ENCODE assay signal across 16 mouse cellular contexts in genomic region chr1:181010171-181010932, GRCm38 (mm10). TPM values are rescaled to one million over a fixed set of nuclear protein-coding genes. Genes with fewer than 3 reads are reported as not detected.
A peak's percentile ranks its signal among the peaks of the same experiment; 100 is the strongest.
DNase-seq lines count a peak whose midpoint lies in the region; ATAC-seq and TF ChIP-seq lines count a peak whose summit lies in the region.
"Had no signal": no experiment of that assay in that cellular context is flagged by ENCODE, and none has a peak within 500 bp of the region (broad histone marks: within the 10 kb centered on the region; RNA-seq: fewer than 3 reads in every experiment).

No protein-coding gene starts in this region.

- H3K9me3 ChIP-seq in heart, embryonic 12.5 days (replicated peaks) = no peaks in the 10 kb centered on the region
- H3K9me3 ChIP-seq in lung, postnatal 0 days (ENCODE audit: low read length) = no peaks in the 10 kb centered on the region
- H3K9me3 ChIP-seq in embryonic facial prominence, embryonic 10.5 days = no peaks in the 10 kb centered on the region
- H3K9me3 ChIP-seq in limb, embryonic 10.5 days (replicated peaks) = no peaks in the 10 kb centered on the region
- H3K9me3 ChIP-seq: G1E; hindbrain, embryonic 15.5 days had no signal

- H3K9ac ChIP-seq in heart, embryonic 12.5 days = no peak overlapping the region
- H3K9ac ChIP-seq in lung, postnatal 0 days (replicated peaks; ENCODE audit: low read depth) = no peak overlapping the region
- H3K9ac ChIP-seq: hindbrain, embryonic 15.5 days had no signal

- H3K36me3 ChIP-seq in heart, embryonic 12.5 days = no peaks in the 10 kb centered on the region
- no peaks in the 10 kb centered on the region for H3K36me3 ChIP-seq in lung, postnatal 0 days (ENCODE audit: insufficient read depth, low read length)
- no peaks in the 10 kb centered on the region for H3K36me3 ChIP-seq in embryonic facial prominence, embryonic 10.5 days (replicated peaks)
- no peaks in the 10 kb centered on the region for H3K36me3 ChIP-seq in limb, embryonic 10.5 days
- H3K36me3 ChIP-seq: G1E; hindbrain, embryonic 15.5 days had no signal

- ATAC-seq in heart, embryonic 12.5 days (ENCODE audit: insufficient number of reproducible peaks, low FRiP score) = peak; percentile 43; the same call in 1 of the 2 replicates
- peak; percentile 40 for ATAC-seq in lung, postnatal 0 days
- ATAC-seq: forebrain, embryonic 14.5 days had no signal

- H3K4me2 ChIP-seq in heart, embryonic 12.5 days = no peak overlapping the region
- H3K4me2 ChIP-seq in lung, postnatal 0 days (replicated peaks; ENCODE audit: low read depth, low read length) = no peak overlapping the region
- H3K4me2 ChIP-seq: hindbrain, embryonic 15.5 days had no signal

- DNase-seq in heart, postnatal 36 days = no peak
- peak; percentile 19 for DNase-seq in lung, postnatal 0 days (ENCODE audit: low spot score)
- DNase-seq in lung, adult 18-20 months = no peak
- DNase-seq in embryonic facial prominence, embryonic 10.5 days (ENCODE audit: low spot score) = no peak
- peak; percentile 24 for DNase-seq in limb, embryonic 10.5 days (ENCODE audit: low spot score)
- no peak for DNase-seq in frontal cortex, adult 2 months (ENCODE audit: extremely low spot score in 1 of 2, low spot score in 1 of 2)
- no peak for DNase-seq in frontal cortex, postnatal 14 days (ENCODE audit: low spot score in 2 of 2)

- H3K27ac ChIP-seq in heart, embryonic 12.5 days (ENCODE audit: poor library complexity, severe bottlenecking) = no peak overlapping the region
- H3K27ac ChIP-seq in lung, postnatal 0 days (ENCODE audit: low read length) = no peak overlapping the region
- peak overlapping the region; percentile 59 for H3K27ac ChIP-seq in embryonic facial prominence, embryonic 10.5 days (replicated peaks)
- H3K27ac ChIP-seq in limb, embryonic 10.5 days = peak overlapping the region; percentile 32; the same call in 1 of the 2 replicates
- H3K27ac ChIP-seq: hindbrain, embryonic 15.5 days had no signal

- H3K27me3 ChIP-seq in heart, embryonic 12.5 days (replicated peaks) = no peaks in the 10 kb centered on the region
- no peaks in the 10 kb centered on the region for H3K27me3 ChIP-seq in lung, postnatal 0 days (replicated peaks; ENCODE audit: insufficient read depth, low read length)
- H3K27me3 ChIP-seq in embryonic facial prominence, embryonic 10.5 days (replicated peaks; ENCODE audit: low read depth, poor library complexity, severe bottlenecking) = peaks cover 8% of the 10 kb centered on the region
- H3K27me3 ChIP-seq in limb, embryonic 10.5 days (ENCODE audit: low read depth, poor library complexity, severe bottlenecking) = no peaks in the 10 kb centered on the region; the same call in 1 of the 2 replicates
- H3K27me3 ChIP-seq: hindbrain, embryonic 15.5 days had no signal

- TF ChIP-seq CTCF in lung, postnatal 0 days (IDR thresholded peaks at IDR 0.05) = no peak

- WGBS in heart, embryonic 12.5 days = 59% methylated on average over 4 of the region's 4 CpGs
- WGBS in lung, postnatal 0 days = 44% methylated on average over 4 of the region's 4 CpGs
- 62% methylated on average over 4 of the region's 4 CpGs for WGBS in embryonic facial prominence, embryonic 10.5 days
- WGBS in limb, embryonic 10.5 days = 64% methylated on average over 4 of the region's 4 CpGs

- TF ChIP-seq EP300 in lung, postnatal 0 days (IDR thresholded peaks at IDR 0.05) = no peak

- H3K4me3 ChIP-seq in heart, embryonic 12.5 days = no peak overlapping the region
- H3K4me3 ChIP-seq in lung, postnatal 0 days (ENCODE audit: low read depth, low read length) = no peak overlapping the region
- no peak overlapping the region for H3K4me3 ChIP-seq in embryonic facial prominence, embryonic 10.5 days
- no peak overlapping the region for H3K4me3 ChIP-seq in limb, embryonic 10.5 days
- H3K4me3 ChIP-seq: hindbrain, embryonic 15.5 days had no signal

- H3K4me1 ChIP-seq in heart, embryonic 12.5 days (replicated peaks) = peaks cover 18% of the 10 kb centered on the region
- peaks cover 5% of the 10 kb centered on the region; the same call in 1 of the 2 replicates for H3K4me1 ChIP-seq in lung, postnatal 0 days (ENCODE audit: insufficient read depth, low read depth, low read length)
- peaks cover 9% of the 10 kb centered on the region; the same call in 1 of the 2 replicates for H3K4me1 ChIP-seq in embryonic facial prominence, embryonic 10.5 days
- peaks cover 13% of the 10 kb centered on the region for H3K4me1 ChIP-seq in limb, embryonic 10.5 days

- intact Hi-C loops in heart, postnatal 36 days (cut with DNase I) = no loop called here

RNA-seq across cellular contexts. Expression of gene Ephx1, which starts 10.4 kb away (rescaled TPM):
- 5.0 and 5.1 TPM in 2 replicates for polyA plus RNA-seq in heart, embryonic 12.5 days (2016; fragmentation: Nextera tagmentation; extraction: Ambion mirVana)
- total RNA-seq in heart, postnatal 36 days (2021) = 10 to 100 TPM; 35.4 to 41.5 TPM
- polyA plus RNA-seq in lung, postnatal 0 days (2015; fragmentation: Nextera tagmentation; extraction: Ambion mirVana) = 29.4 and 35.7 TPM in 2 replicates
- 0.41 and 0.46 TPM in 2 replicates for polyA plus RNA-seq in embryonic facial prominence, embryonic 10.5 days (2016; fragmentation: Nextera tagmentation; extraction: Ambion mirVana)
- 0.87 and 1.4 TPM in 2 replicates for polyA plus RNA-seq in limb, embryonic 10.5 days (2016; fragmentation: Nextera tagmentation; extraction: Ambion mirVana)
- 29.8 and 34.6 TPM in 2 replicates for polyA plus RNA-seq in frontal cortex, adult 2 months (2012; rRNA removed)
- total RNA-seq: G1E; megakaryocyte-erythroid progenitor cell, adult 5-6 weeks had no signal
- polyA plus RNA-seq: G1E had no signal

RNA-seq across cellular contexts. Expression of gene 9130409I23Rik, which starts 40.7 kb away (rescaled TPM):
- polyA plus RNA-seq in heart, embryonic 12.5 days (2016; fragmentation: Nextera tagmentation; extraction: Ambion mirVana) = not detected in 2 replicates
- not detected for total RNA-seq in heart, postnatal 36 days (2021)
- polyA plus RNA-seq in lung, postnatal 0 days (2015; fragmentation: Nextera tagmentation; extraction: Ambion mirVana) = not detected in 2 replicates
- polyA plus RNA-seq in embryonic facial prominence, embryonic 10.5 days (2016; fragmentation: Nextera tagmentation; extraction: Ambion mirVana) = not detected in 2 replicates
- polyA plus RNA-seq in limb, embryonic 10.5 days (2016; fragmentation: Nextera tagmentation; extraction: Ambion mirVana) = not detected in 2 replicates
- not detected in 2 replicates for polyA plus RNA-seq in frontal cortex, adult 2 months (2012; rRNA removed)
- total RNA-seq: adrenal gland, adult 18-20 months; left cerebral cortex, postnatal 14 days; megakaryocyte-erythroid progenitor cell, adult 5-6 weeks; neutrophil, adult 5-6 weeks had no signal
- polyA plus RNA-seq: cortical plate, adult 2 months; forebrain, embryonic 14.5 days; G1E; hindbrain, embryonic 15.5 days had no signal

Comparison
In these comparisons a context has a peak if more than half of its experiments do, and no peak if none do; other contexts are left out.
1. DNase-seq: peak in lung, postnatal 0 days (single experiment) and limb, embryonic 10.5 days (single experiment); none in heart, postnatal 36 days (0 of 2), lung, adult 18-20 months (0 of 2), embryonic facial prominence, embryonic 10.5 days (single experiment), frontal cortex, adult 2 months (0 of 2) and frontal cortex, postnatal 14 days (0 of 2).
2. H3K27ac ChIP-seq: peak in embryonic facial prominence, embryonic 10.5 days (single experiment) and limb, embryonic 10.5 days (single experiment); none in heart, embryonic 12.5 days (single experiment) and lung, postnatal 0 days (single experiment).